Mouse (Mus musculus): ENCODE measurements around the gene Rab3d. TPM values are rescaled to one million over a fixed set of nuclear protein-coding genes. Genes with fewer than 3 reads are reported as not detected.

The Rab3d gene
- polyA plus RNA-seq, 1 experiment from 2014 or later = 28.4 TPM

GRCm38 (mm10) chr9:21927208-21927753 lies 9.3 kb upstream of the Rab3d start, which contains the start of the genes Ccdc159 and Tmem205:
Gene Ccdc159 (plus strand): TSS chr9:21927471.
Gene Tmem205 (minus strand): TSS chr9:21927556.
- H3K27me3 ChIP-seq (replicated peaks; ENCODE audit: insufficient read depth, low read length) = no peaks in the 10 kb centered on the region
- TF ChIP-seq EP300 (IDR thresholded peaks at IDR 0.05) (no peak), CTCF (IDR thresholded peaks at IDR 0.05) (no peak)
- peak; percentile 100 for DNase-seq (ENCODE audit: low spot score)
- peak within 1 kb of the TSS; percentile 89 for H3K27ac ChIP-seq (ENCODE audit: low read length)
- 1% methylated on average over 26 of the region's 28 CpGs for WGBS
- H3K9ac ChIP-seq (replicated peaks; ENCODE audit: low read depth) = peak within 1 kb of the TSS; percentile 43
- H3K4me2 ChIP-seq (replicated peaks; ENCODE audit: low read depth, low read length) = peak within 1 kb of the TSS; percentile 63
- peaks cover 19% of the 10 kb centered on the region for H3K4me1 ChIP-seq (ENCODE audit: insufficient read depth, low read depth, low read length)
- peak; percentile 93 for ATAC-seq
- H3K36me3 ChIP-seq (ENCODE audit: insufficient read depth, low read length) = no peaks in the 10 kb centered on the region
- no peaks in the 10 kb centered on the region for H3K9me3 ChIP-seq (ENCODE audit: low read length)
- H3K4me3 ChIP-seq (ENCODE audit: low read depth, low read length) = peak within 1 kb of the TSS; percentile 51

- peak overlapping the region; percentile 43 for H3K9ac ChIP-seq (replicated peaks; ENCODE audit: low read depth)
- peak overlapping the region; percentile 63 for H3K4me2 ChIP-seq (replicated peaks; ENCODE audit: low read depth, low read length)
- no peaks in the 10 kb centered on the region for H3K36me3 ChIP-seq (ENCODE audit: insufficient read depth, low read length)
- peak overlapping the region; percentile 89 for H3K27ac ChIP-seq (ENCODE audit: low read length)
- H3K27me3 ChIP-seq (replicated peaks; ENCODE audit: insufficient read depth, low read length) = no peaks in the 10 kb centered on the region
- 4% methylated on average over 6 of the region's 6 CpGs for WGBS
- TF ChIP-seq EP300 (IDR thresholded peaks at IDR 0.05) (no peak), CTCF (IDR thresholded peaks at IDR 0.05) (no peak)
- peak; percentile 58 for DNase-seq (ENCODE audit: low spot score)
- H3K4me3 ChIP-seq (ENCODE audit: low read depth, low read length) = peak overlapping the region; percentile 51
- no peaks in the 10 kb centered on the region for H3K9me3 ChIP-seq (ENCODE audit: low read length)
- H3K4me1 ChIP-seq (ENCODE audit: insufficient read depth, low read depth, low read length) = peaks cover 19% of the 10 kb centered on the region
- ATAC-seq = no peak
Observed at GRCm38 (mm10) chr9:21926784-21927183, 8.8 kb upstream of the Rab3d start.

GRCm38 (mm10) chr9:21926155-21926554 lies 8.2 kb upstream of the Rab3d start:
- WGBS = 68% methylated on average over 6 of the region's 6 CpGs
- Histone ChIP-seq H3K27ac (ENCODE audit: low read length) (peak overlapping the region; percentile 89), H3K9ac (replicated peaks; ENCODE audit: low read depth) (no peak overlapping the region), H3K9me3 (ENCODE audit: low read length) (no peaks in the 10 kb centered on the region), H3K4me3 (ENCODE audit: low read depth, low read length) (no peak overlapping the region), H3K36me3 (ENCODE audit: insufficient read depth, low read length) (no peaks in the 10 kb centered on the region), H3K4me1 (ENCODE audit: insufficient read depth, low read depth, low read length) (peaks cover 19% of the 10 kb centered on the region), H3K27me3 (replicated peaks; ENCODE audit: insufficient read depth, low read length) (no peaks in the 10 kb centered on the region), H3K4me2 (replicated peaks; ENCODE audit: low read depth, low read length) (peak overlapping the region; percentile 63; the same call in 1 of the 2 replicates)
- DNase-seq (ENCODE audit: low spot score) (peak; percentile 49), ATAC-seq (no peak)
- TF ChIP-seq EP300 (IDR thresholded peaks at IDR 0.05) (no peak), CTCF (IDR thresholded peaks at IDR 0.05) (no peak)

- no peaks in the 10 kb centered on the region for H3K36me3 ChIP-seq (ENCODE audit: insufficient read depth, low read length)
- ATAC-seq (no peak), DNase-seq (ENCODE audit: low spot score) (no peak)
- H3K27ac ChIP-seq (ENCODE audit: low read length) = no peak overlapping the region
- no peak for TF ChIP-seq EP300 (IDR thresholded peaks at IDR 0.05)
- no peak for TF ChIP-seq CTCF (IDR thresholded peaks at IDR 0.05)
- H3K27me3 ChIP-seq (replicated peaks; ENCODE audit: insufficient read depth, low read length) = no peaks in the 10 kb centered on the region
- no peak overlapping the region for H3K4me2 ChIP-seq (replicated peaks; ENCODE audit: low read depth, low read length)
- peaks cover 19% of the 10 kb centered on the region for H3K4me1 ChIP-seq (ENCODE audit: insufficient read depth, low read depth, low read length)
- H3K9ac ChIP-seq (replicated peaks; ENCODE audit: low read depth) = no peak overlapping the region
- no peak overlapping the region for H3K4me3 ChIP-seq (ENCODE audit: low read depth, low read length)
- no peaks in the 10 kb centered on the region for H3K9me3 ChIP-seq (ENCODE audit: low read length)
- 96% methylated on average over 1 of the region's 1 CpGs for WGBS
Observed at GRCm38 (mm10) chr9:21925506-21925905, 7.5 kb upstream of the Rab3d start.

GRCm38 (mm10) chr9:21925034-21925433 lies 7.0 kb upstream of the Rab3d start:
- Histone ChIP-seq H3K4me3 (ENCODE audit: low read depth, low read length) (no peak overlapping the region), H3K27ac (ENCODE audit: low read length) (0 out of 2 replicates have a peak overlapping the region, but pooled peaks have one; percentile 79), H3K4me1 (ENCODE audit: insufficient read depth, low read depth, low read length) (peaks cover 19% of the 10 kb centered on the region), H3K9me3 (ENCODE audit: low read length) (no peaks in the 10 kb centered on the region), H3K27me3 (replicated peaks; ENCODE audit: insufficient read depth, low read length) (no peaks in the 10 kb centered on the region), H3K36me3 (ENCODE audit: insufficient read depth, low read length) (no peaks in the 10 kb centered on the region), H3K9ac (replicated peaks; ENCODE audit: low read depth) (no peak overlapping the region), H3K4me2 (replicated peaks; ENCODE audit: low read depth, low read length) (no peak overlapping the region)
- ATAC-seq (no peak), DNase-seq (ENCODE audit: low spot score) (no peak)
- no peak for TF ChIP-seq EP300 (IDR thresholded peaks at IDR 0.05)
- TF ChIP-seq CTCF (IDR thresholded peaks at IDR 0.05) = no peak
- WGBS = 95% methylated on average over 3 of the region's 3 CpGs

GRCm38 (mm10) chr9:21924099-21924493 lies 6.1 kb upstream of the Rab3d start:
- TF ChIP-seq CTCF (IDR thresholded peaks at IDR 0.05) = no peak
- TF ChIP-seq EP300 (IDR thresholded peaks at IDR 0.05) = peak; percentile 97
- Histone ChIP-seq H3K36me3 (ENCODE audit: insufficient read depth, low read length) (no peaks in the 10 kb centered on the region), H3K9me3 (ENCODE audit: low read length) (no peaks in the 10 kb centered on the region), H3K4me3 (ENCODE audit: low read depth, low read length) (no peak overlapping the region), H3K27me3 (replicated peaks; ENCODE audit: insufficient read depth, low read length) (no peaks in the 10 kb centered on the region), H3K9ac (replicated peaks; ENCODE audit: low read depth) (no peak overlapping the region), H3K4me2 (replicated peaks; ENCODE audit: low read depth, low read length) (no peak overlapping the region), H3K4me1 (ENCODE audit: insufficient read depth, low read depth, low read length) (peaks cover 19% of the 10 kb centered on the region), H3K27ac (ENCODE audit: low read length) (peak overlapping the region; percentile 86)
- DNase-seq (ENCODE audit: low spot score) (peak; percentile 98), ATAC-seq (peak; percentile 90)
- 16% methylated on average over 6 of the region's 6 CpGs for WGBS
